Mouse (Mus musculus): Measurements from ENCODE around the gene Aldh1a3.

- TF ChIP-seq CTCF (IDR thresholded peaks at IDR 0.05; ENCODE audit: low read depth, low read length) (no peak), POLR2A (IDR thresholded peaks at IDR 0.05; ENCODE audit: extremely low read depth, insufficient read depth, low read length) (no peak)
Observed at GRCm38 (mm10) chr7:66471641-66472216, 44.4 kb upstream of the Aldh1a3 start.

Measured in liver, adult 2 months (tissue).